Mouse (Mus musculus): ENCODE results near the gene Zfp273.
"Not testable (repeated sequence)": the region's sequence is repeated elsewhere in the genome, so short reads cannot be mapped to it uniquely, and the experiment has no call there.

The Zfp273 gene

GRCm38 (mm10) chr13:67813710-67814660, at the start of gene Zfp273:
TSS of gene Zfp273 (plus strand) at chr13:67813740.
- DNase-seq = peak; percentile 84

GRCm38 (mm10) chr13:67779265-67780221, 34.0 kb upstream of the Zfp273 start, which contains the start of gene Zfp493:
TSS of gene Zfp493 (plus strand) at chr13:67779693.
- DNase-seq = peak; percentile 71

- no peak for DNase-seq
These were observed 21.6 kb upstream of the Zfp273 start for GRCm38 (mm10) chr13:67791921-67792455.

- DNase-seq = no peak
These were observed 14.9 kb upstream of the Zfp273 start for GRCm38 (mm10) chr13:67798618-67799017.

- DNase-seq = not testable (repeated sequence)
These were observed 14.4 kb upstream of the Zfp273 start for GRCm38 (mm10) chr13:67799151-67799550.

- DNase-seq = no peak
These were observed 1.8 kb upstream of the Zfp273 start for GRCm38 (mm10) chr13:67811651-67812210.

- peak; percentile 24 for DNase-seq
These were observed 405 bp upstream of the Zfp273 start for GRCm38 (mm10) chr13:67812961-67813709.

GRCm38 (mm10) chr13:67818636-67819035, 5.1 kb downstream of the Zfp273 start:
- no peak for DNase-seq

- DNase-seq = peak; percentile 65
These were observed 17.4 kb downstream of the Zfp273 start, which contains the start of gene Gm10037 for GRCm38 (mm10) chr13:67830911-67831336. TSS of gene Gm10037 (plus strand) at chr13:67831106.

- DNase-seq = not testable (repeated sequence)
These were observed 19.6 kb downstream of the Zfp273 start for GRCm38 (mm10) chr13:67833137-67833536.

- DNase-seq = no peak
These were observed 30.2 kb downstream of the Zfp273 start for GRCm38 (mm10) chr13:67843775-67844118.

- peak; percentile 32 for DNase-seq
These were observed 30.7 kb downstream of the Zfp273 start for GRCm38 (mm10) chr13:67844119-67844852.

GRCm38 (mm10) chr13:67844853-67845194, 31.3 kb downstream of the Zfp273 start:
- peak; percentile 12 for DNase-seq

GRCm38 (mm10) chr13:67850361-67850760, 36.8 kb downstream of the Zfp273 start:
- no peak for DNase-seq

GRCm38 (mm10) chr13:67853130-67853529, 39.6 kb downstream of the Zfp273 start:
- no peak for DNase-seq

- DNase-seq = no peak
These were observed 40.4 kb downstream of the Zfp273 start for GRCm38 (mm10) chr13:67853983-67854382.

GRCm38 (mm10) chr13:67857317-67857716, 43.8 kb downstream of the Zfp273 start:
- DNase-seq = no peak

GRCm38 (mm10) chr13:67862508-67862907, 49.0 kb downstream of the Zfp273 start:
- DNase-seq = no peak

- DNase-seq = no peak
These were observed 49.5 kb downstream of the Zfp273 start, which contains the start of gene BC048507 for GRCm38 (mm10) chr13:67863026-67863425. TSS of gene BC048507 (plus strand) at chr13:67863326.

- no peak for DNase-seq
These were observed 51.3 kb downstream of the Zfp273 start for GRCm38 (mm10) chr13:67864764-67865350.

GRCm38 (mm10) chr13:67867899-67868298, 54.4 kb downstream of the Zfp273 start:
- no peak for DNase-seq
